Mouse (Mus musculus) gastrocnemius, postnatal 25 days (tissue): ENCODE data around the gene Usp48. TPM values are rescaled to one million over a fixed set of nuclear protein-coding genes. Genes with fewer than 3 reads are reported as not detected.

ENCODE experiments used
- DNase-seq: peaks from one replicate; pipeline ENCODE4 v3.0.0; 2022
- total RNA-seq, 2 experiments: library from RNA; stranded (reverse); gene quantifications; 1 replicate in 1 of 2; 2 replicates in 1 of 2; pipeline ENCODE4 v1.2.3; 2021

The Usp48 gene
- total RNA-seq, 2 experiments from 2014 or later: 23.8 to 27.4 TPM

DNA sequence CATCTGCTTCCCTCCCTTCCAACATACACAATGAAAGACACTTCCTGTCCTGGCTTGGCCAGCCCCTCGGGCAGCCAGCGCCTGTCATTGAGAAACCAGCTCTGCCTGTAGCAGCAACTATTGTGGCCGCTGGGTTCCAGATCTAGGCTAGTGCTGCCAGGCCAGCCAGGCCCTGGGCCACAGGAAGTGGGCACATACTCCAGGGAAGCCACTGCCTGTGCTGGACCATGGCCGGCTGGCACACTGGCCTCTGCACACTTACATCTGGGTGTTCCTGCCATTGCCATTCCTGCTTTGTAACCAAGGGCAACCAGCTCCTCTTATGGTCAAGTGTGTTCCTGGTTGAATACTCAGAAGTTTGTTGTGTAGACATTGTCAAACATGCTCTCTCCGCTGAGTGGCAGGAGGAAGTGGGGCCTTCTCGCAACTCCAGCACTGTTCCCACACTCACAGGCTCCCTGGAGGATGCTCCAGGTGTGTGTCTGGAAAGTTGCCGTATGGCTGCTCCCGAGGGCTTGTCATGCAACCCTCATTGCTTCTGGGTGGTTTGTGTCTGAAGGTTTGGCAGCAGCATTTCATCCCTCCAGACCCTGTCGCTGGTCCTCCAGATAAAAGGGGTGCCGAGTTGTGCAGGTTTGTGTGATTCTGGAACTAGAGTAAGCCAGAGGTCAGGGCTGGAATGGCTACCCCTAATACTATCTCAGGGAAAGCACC is 67.0 kb downstream of the Usp48 start:
- DNase-seq: no peak

DNA sequence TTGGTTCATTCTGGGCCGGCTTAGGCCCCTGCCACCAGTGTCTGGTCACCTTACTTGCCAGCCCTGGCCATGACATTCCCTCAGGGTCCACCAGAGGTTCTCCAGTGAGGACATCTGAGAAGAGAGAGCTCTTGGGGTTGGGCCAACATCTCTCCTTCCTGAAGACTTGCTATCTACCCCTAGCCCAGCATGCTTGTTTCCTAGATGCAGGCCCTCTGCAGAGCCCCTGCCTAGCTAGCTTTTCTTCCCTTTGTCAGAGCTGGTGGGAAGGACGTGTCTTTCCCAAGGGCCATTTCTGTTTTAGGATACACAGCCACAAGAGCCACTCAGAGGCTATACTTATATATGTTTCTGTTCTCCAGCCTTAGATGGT is 67.5 kb downstream of the Usp48 start:
- DNase-seq: no peak

DNA sequence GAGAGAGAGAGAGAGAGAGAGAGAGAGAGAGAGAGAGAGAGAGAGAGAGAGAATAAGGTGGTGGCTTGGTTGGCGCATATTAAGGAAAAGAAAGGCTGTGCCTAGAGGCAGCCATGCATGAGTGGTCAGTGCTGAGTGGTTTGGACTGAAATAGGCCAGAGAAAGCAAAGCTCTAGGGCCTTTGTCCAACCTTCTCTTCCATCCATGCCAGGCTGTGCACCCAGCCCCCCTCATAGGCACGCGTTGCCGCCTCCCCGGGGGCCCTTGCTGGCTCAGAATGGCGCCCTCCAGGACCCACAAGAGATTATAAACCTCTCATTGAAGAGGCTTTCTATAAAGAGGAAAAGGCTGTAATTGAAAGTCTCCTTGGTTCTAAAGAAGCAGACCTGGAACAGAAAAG is 68.0 kb downstream of the Usp48 start:
- no peak for DNase-seq

DNA sequence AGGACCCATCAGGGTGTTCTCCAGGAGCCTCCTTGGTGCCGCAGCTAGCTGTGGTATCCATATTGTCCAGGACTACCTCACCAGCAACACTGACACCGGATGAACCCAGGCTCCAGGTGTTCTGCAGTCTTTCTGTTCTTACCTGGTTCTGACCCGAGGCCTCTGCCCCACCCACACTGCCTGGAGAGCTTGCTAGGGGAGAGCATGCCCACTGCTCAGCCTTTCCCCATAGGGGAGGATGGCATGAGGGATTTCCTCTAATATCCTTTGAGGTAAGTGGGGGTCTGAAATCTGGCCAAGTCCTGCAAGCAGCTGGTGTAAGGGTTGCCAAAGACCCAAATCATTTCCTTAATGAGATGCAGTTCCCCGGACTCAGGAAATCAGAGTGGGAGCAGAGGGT is 69.9 kb downstream of the Usp48 start:
- DNase-seq: no peak

DNA sequence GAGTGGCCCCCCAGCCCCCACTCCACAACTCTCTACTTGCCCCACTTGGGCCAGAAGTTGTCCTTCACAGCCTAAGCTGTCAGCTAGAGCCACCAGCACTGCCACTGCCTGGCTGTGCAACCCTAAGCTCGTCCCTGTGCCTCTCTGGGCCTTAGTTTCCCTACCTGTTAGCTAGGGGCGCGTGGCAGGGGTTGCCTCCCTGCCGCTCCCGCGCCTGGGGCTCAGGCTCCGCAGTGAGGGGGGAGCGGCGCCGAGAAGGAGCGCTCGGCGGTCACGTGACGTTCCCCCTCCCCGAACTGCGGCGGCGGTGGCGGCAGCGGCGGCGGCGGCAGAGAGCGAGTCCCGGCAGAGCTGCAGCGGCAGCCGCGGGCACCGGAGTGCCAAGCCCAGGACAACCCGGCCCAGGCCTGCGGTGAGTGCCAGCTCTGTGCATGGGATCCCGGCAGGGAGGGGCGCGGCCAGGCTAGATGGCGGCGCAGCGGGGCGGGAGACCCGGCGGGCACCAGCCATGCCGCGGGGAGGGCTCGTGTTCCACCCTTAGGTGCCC is 71.0 kb downstream of the Usp48 start, which contains the start of gene Rap1gap:
TSS of gene Rap1gap (plus strand) at position 294 of the 547 bp plus-strand sequence.
- DNase-seq: no peak

DNA sequence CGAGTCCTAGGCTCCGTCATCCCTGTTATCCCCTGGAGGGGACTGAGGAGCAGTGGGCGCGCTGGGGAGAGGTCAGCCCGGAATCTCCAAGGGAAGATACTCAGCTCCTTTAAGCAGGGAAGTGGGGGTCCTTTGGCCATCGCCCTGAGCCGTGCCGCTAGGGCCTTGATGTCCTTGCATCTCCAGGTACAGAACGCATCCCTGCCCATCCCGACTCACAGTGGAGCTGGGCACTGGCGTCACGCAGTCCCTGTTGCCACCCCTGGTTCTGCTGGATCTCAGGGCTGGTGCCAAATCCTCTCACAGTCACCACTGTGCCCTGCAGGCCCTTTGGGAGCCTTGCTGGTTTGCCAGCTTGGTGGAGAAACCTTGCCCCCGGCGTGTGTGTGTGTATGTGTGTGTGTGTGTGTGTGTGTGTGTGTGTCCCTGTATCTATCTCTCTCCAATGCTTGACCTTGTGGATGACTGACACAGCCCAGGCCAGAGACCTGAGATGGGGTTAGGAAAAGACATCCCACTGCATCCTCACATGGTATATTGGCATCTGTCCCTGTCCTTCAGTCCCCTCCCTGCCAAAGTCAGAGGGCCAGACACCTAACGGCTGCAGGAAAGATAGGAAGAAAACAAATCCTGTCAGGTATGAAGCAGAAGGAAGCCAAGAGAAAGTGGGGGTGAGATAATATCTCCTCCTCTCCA is 71.6 kb downstream of the Usp48 start:
- DNase-seq: no peak

DNA sequence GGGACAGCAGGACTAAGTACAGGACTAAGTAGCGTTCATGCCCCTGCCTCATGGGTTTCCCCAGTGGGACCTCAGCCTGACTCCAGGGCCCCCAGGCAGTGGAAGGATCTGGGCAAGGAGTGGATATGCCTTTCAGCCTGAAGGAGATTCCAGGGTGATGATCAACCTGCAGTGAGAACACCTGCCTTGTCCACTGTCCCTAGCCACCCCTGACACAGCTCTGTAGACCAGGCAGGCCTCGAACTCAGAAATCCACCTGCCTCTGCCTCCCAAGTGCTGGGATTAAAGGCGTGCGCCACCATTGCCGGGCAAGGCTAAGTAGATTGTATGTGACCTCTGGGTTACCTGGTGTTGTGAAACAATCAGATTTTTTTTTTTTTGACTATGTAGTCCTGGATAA is 72.2 kb downstream of the Usp48 start:
- no peak for DNase-seq

DNA sequence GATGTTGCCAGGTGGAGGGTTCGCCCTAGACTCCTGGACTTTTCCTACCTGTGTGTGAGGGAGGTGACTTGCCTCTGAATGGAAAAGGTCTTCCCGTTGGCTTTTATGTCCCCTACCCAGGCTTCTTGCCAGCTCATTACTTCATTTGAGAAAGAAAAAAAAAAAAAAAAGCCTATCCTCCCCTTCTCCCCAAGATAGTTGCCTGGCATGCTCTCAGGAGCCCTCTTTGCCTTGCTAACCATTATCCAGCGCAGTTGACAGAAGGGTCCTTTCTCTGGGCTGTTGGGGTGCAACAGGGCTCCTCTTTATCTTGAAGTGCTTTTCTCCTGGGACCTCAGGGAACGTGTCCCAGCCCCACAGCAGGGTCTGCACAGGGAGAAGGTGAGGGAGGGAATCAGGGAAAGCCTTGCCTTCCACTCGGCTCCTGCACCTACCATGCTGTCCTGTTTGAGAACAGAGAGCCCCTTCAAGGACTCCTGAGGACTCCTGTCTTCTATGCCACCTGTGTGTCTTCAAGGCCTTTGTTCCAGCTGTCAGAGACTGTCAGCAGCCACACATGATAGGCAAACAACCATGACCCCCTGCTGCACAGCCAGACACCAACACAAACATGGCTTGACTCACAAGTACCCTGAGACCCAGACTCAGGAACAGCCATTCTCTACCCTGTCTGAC is 72.9 kb downstream of the Usp48 start:
- DNase-seq: no peak

DNA sequence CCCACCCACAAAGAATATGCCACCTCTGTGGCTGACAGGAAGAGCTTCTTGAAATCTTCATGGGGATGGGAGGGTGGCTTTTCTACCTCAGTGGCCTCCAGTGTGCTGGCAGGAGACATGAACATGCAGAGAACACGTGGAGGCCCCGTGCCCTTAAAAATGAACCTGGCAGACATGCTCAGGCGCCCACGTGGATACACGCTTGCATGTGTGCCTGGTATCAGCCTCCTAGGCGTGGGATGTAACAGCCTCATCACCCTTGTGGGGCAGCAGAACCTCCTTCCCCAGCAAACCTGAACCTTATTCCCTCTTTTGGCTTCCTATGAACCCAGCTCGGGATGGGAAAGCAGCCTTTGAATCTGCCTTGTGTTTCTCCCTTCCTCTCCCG is 73.4 kb downstream of the Usp48 start:
- no peak for DNase-seq

DNA sequence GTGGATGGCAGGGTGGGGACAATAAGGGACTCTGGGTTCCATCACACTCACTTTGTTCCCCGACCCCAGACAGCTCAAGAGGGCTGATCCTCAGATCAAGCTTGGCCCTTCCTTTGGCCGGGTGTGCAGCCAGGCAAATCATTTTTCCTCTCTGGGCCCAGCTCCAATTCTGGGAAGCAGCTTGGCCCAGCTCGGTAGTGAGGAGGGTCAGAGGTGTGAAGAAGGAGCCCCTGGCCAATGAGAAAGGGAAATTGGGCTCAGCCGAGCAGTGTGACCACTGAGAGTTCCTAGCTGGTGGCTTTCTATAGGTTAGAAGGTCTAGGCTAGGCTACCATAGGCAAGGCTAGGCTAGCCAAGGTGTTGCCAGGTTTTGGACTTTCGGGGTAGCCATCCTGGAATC is 74.2 kb downstream of the Usp48 start:
- no peak for DNase-seq

DNA sequence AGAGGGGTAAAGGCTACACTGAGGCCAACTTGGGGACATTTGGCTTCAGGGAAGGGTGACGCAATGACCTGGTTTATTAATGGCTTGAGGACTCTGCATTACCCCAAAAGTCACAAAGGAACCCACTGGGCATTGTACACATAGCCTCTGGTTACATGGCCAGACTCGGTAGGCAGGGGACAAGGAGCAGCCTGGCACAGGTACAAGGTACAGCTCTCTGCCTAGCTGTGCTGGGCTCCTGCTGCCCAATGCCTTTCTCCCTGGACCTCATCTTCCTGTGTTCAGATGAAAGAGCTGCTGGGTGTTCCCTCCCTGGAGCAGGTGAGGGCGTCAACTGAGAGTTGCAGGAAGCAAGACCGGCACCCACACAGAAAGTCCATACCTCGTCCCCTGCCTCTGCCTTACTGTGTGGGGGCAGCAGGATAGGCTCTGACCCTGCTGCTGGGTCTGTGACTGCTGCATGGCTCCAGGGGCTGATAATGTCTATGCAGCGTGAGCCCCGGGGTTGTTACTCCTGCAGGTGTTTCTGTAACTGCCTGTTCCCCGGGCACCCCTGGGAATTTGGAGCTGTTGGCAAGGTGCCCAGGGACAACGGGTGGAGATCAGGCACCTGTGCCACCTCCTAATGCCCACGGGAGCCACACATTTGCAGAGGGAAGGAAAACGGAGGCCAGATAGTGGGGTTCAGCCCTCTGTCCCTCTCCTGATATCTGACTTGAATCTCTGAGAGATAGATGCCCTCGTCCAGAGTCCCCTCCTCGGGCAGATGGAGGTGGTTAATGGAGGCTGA is 78.4 kb downstream of the Usp48 start:
- no peak for DNase-seq

DNA sequence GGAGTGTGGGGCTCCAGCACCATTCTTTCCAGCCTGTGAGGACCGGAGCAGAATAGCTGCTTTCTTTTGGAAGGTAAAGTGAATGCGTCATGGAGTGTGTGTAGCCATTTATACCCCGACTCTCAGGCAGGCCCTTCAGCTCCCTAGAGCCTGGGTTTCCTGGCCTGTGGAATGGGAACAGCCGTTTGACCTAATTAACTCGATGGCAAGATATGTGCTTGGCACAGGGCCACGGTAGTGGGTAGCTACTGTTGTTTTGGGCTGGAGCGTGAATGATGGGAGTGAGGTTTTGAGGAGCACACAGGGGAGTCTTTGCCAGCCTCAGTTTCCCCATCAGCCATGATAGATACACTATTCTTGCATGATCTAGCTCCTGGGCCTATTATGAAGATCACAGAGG is 82.0 kb downstream of the Usp48 start:
- DNase-seq: no peak

DNA sequence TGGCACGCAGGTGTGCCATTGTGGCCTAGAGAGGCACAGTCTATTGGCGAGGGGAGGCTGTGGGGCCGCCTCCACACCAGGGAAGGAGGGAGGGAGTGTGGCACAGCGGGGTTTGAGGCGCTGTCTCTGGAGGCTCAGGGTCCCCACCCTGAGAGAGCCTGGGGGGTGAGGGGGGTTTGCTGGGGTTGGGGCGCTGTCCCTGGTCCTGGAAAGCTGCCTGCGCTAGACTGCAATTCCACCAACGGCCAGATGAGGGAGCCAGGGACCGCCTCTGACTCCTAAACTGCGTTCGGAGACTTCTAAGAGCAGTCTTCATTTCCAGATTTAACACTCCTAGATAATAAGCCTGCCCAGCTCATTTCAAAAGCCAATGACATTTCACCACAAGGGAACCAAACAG is 82.5 kb downstream of the Usp48 start:
- DNase-seq: peak; percentile 38

DNA sequence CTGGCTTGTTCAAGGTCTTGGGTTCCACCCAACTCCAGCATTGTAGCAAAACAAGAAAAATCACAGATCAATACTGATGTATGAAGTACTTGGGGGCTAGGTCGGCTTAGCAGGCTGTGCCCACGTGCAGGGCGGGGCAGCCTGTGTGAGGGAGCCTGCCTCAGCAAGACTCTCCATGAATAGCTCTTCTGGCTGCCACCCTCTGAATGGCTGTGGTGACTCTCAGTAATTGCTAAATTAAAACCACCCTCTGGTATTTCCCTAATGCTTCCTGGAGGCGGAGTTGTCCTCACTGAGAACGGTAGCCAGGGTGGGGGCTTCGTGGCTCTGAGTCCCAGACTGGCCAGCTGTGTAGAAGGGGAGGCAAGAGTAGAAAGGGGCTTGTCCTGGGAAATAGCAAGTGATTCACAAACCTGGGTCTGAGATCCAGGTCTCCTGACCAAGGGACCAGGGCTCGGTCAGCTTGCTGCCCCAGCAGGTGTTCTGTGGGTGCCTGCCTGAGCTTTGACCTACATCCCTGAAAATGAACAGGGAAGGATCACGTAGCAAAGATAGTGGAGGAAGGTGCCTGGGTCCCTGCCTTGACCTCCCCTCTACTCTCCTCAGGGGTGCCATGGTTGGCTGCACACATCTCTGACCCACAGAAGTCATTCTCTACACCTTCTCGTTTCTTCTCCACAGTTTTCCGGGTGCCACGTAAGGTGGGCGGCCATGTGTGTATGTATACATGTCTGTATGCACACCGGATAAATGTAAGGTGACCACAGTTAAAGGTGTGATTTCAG is 83.3 kb downstream of the Usp48 start:
- no peak for DNase-seq

DNA sequence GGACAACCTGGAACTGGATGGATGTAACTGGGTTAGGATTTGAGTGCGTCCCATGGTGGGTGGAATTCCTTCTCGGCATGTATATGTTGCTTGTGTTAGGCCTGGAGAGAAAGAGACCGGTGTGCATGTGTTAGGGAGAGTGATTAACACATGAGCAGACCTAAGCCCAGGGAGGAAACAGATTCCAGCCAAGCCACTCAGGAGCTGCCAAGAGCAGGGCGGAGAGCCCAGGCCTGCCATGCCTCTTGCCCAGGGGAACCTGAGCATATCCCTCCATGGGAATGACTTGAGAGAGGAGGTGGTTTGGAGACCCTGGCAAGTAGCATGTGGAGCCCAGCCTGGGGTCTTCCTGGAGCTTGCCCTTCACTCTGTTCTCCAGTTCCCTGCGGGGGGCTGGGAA is 84.4 kb downstream of the Usp48 start:
- peak; percentile 50 for DNase-seq

DNA sequence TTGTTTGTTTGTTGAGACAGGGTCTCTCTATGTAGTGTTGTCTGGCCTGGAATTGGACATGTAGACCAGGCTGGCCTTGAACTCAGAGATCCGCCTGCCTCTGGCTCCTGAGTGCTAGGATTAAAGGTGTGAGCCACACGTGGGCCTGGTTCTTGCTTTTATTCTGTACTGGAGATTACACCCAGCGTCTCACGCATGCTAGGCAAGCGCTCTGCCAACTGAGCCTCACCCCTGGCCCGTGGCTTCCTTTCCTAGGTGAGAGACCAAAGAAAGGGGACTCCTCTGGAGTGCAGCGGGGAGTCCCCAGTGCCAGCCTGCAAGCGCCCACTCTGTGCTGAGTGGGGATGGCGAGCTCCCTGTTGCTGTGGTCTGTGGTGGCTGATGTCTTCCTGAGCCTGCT is 85.0 kb downstream of the Usp48 start:
- no peak for DNase-seq

DNA sequence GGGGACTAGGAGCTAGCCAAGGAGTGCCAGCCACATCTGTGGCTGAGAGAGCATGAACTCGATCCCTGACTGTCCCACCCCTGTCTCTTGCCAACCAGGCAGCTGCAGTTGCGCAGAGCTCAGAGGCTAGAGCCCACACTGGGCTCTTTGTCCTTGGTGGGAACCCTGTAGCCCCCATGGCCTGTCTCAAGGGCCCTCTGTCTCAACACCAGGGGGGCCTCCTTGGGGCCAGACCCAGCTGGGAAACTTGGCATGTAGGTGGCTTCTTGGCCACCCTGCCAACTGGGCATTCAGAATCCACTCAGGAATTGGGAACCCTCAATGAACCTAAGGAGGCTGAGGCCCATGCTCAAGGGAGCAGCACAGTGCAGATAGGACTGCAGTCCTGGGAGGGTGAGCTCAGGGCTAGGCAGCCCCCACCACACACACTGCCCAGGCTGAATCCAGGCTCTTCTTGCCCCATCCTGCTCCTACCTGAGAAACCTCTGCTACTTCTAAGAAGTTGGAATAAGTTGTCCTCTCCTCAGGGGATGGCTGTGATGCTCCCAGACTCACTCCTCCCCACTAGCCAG is 86.5 kb downstream of the Usp48 start:
- DNase-seq: no peak

DNA sequence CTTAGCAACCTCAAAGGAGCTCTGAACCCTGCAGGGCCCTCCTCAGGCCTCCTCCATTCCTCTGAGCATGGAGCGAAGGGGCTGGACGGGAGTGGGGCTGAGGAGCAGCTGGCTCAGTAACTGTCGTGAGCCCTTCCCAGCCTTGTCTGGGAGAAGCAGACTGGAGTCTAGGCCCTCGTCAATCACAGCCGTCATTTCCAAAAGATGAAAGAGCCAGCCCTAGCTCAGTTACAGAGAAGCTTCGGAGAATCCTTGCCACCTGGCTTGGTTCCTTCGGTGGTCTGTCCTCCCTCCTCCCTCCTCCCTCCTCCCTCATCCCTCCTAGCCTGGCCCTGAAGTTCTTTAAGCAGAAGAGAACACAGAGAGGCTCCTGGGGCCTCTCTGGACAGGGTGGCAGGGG is 87.2 kb downstream of the Usp48 start:
- DNase-seq: no peak

DNA sequence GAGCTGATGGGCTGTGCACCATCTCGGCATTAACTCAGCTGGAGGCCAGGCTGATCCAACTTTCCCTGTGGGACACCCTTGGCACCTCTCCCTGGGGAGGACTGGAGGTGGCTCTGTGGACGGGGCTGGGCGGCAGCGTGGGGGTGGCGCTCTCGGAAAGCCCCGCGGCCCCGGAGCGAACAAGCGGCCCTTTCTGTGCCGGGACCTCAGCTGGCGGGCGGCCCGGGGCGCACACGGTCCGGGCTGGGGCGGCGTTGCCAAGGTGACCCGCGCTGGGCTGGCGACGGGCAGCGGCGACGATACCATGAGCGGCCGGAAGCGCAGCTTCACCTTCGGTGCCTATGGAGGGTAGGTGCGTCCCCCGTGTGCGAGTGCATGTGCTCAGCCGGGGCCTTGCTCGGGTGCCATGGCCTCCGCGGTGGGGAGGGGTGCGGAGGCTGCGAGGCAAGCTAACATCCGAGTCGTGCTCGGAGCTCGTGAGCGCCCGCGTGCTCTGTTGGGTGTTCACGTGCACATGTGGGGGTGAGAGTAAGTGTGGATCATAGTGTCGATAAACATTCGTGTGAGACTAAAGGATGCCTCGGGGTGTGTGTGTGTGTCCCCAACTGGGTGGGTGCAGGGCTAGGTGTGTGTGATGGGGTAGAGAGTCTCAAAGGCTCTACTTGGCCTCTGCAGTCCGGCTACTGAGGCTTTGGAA is 88.0 kb downstream of the Usp48 start:
- no peak for DNase-seq

DNA sequence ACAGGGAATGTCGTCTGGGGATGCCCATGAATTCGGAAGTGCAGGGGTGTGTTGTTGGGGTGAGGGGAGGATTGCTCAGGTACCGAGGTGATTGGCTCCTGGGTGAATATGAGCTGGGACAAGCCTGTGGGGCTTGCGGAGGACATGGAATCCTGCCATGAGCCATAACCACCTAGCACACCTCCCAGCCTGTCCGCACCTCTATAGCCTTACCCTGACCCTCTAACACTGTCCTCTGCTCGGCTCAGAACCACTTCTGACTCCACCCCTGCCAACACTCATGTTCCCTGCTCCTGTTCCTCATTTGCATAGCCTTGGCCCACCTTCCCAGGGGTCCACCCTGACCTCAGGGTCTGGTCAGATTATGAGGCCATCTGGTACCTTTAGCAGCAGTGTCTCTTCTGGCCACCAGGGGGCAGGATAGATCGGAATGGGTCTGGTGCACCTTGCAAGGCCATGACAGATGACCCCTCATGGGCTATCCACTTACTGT is 89.5 kb downstream of the Usp48 start:
- DNase-seq: no peak
